Mouse (Mus musculus): ENCODE measurements at regions not wholly inside any gene's neighbourhood (a gene's known extent, or its start where the extent isn't known, plus 50 kb on each side); places are given as distances from the start of the nearest gene placed in this dataset.

GRCm38 (mm10) chr4:29090949-29091348 lies 278.0 kb downstream of the Epha7 start:
- Histone ChIP-seq H3K4me2 (no peak overlapping the region), H3K27ac (ENCODE audit: low read depth, low read length) (no peak overlapping the region), H3K4me3 (ENCODE audit: low read depth, low read length) (no peak overlapping the region), H3K27me3 (replicated peaks; ENCODE audit: control insufficient read depth, insufficient read depth, low read length) (no peaks in the 10 kb centered on the region), H3K9ac (ENCODE audit: low read depth, low read length) (no peak overlapping the region), H3K9me3 (ENCODE audit: control insufficient read depth, low read length) (no peaks in the 10 kb centered on the region), H3K36me3 (ENCODE audit: control insufficient read depth, insufficient read depth, low read length) (no peaks in the 10 kb centered on the region), H3K4me1 (replicated peaks; ENCODE audit: control insufficient read depth, insufficient read depth, low read length) (no peaks in the 10 kb centered on the region)
- no peak for DNase-seq (ENCODE audit: low spot score)
- no peak for ATAC-seq (replicated peaks; ENCODE audit: low FRiP score)
- 37% methylated on average over 4 of the region's 4 CpGs for WGBS

- H3K4me3 ChIP-seq (ENCODE audit: low read depth, low read length): no peak overlapping the region
- H3K4me2 ChIP-seq: no peak overlapping the region
- H3K9ac ChIP-seq (ENCODE audit: low read depth, low read length): no peak overlapping the region
- H3K36me3 ChIP-seq (ENCODE audit: control insufficient read depth, insufficient read depth, low read length): no peaks in the 10 kb centered on the region
- H3K27ac ChIP-seq (ENCODE audit: low read depth, low read length): no peak overlapping the region
- H3K4me1 ChIP-seq (replicated peaks; ENCODE audit: control insufficient read depth, insufficient read depth, low read length): no peaks in the 10 kb centered on the region
- DNase-seq (ENCODE audit: low spot score) (no peak), ATAC-seq (replicated peaks; ENCODE audit: low FRiP score) (no peak)
- 72% methylated on average over 5 of the region's 5 CpGs for WGBS
- no peaks in the 10 kb centered on the region for H3K9me3 ChIP-seq (ENCODE audit: control insufficient read depth, low read length)
- H3K27me3 ChIP-seq (replicated peaks; ENCODE audit: control insufficient read depth, insufficient read depth, low read length): no peaks in the 10 kb centered on the region
These were observed 278.7 kb downstream of the Epha7 start for GRCm38 (mm10) chr4:29091495-29092211.

- ATAC-seq (replicated peaks; ENCODE audit: low FRiP score) (no peak), DNase-seq (ENCODE audit: low spot score) (no peak)
- Histone ChIP-seq H3K9ac (ENCODE audit: low read depth, low read length) (no peak overlapping the region), H3K4me3 (ENCODE audit: low read depth, low read length) (no peak overlapping the region), H3K4me1 (replicated peaks; ENCODE audit: control insufficient read depth, insufficient read depth, low read length) (no peaks in the 10 kb centered on the region), H3K4me2 (no peak overlapping the region), H3K27me3 (replicated peaks; ENCODE audit: control insufficient read depth, insufficient read depth, low read length) (no peaks in the 10 kb centered on the region), H3K27ac (ENCODE audit: low read depth, low read length) (no peak overlapping the region), H3K36me3 (ENCODE audit: control insufficient read depth, insufficient read depth, low read length) (no peaks in the 10 kb centered on the region), H3K9me3 (ENCODE audit: control insufficient read depth, low read length) (no peaks in the 10 kb centered on the region)
- 74% methylated on average over 2 of the region's 2 CpGs for WGBS
These were observed 289.4 kb downstream of the Epha7 start for GRCm38 (mm10) chr4:29102373-29102772.

- Histone ChIP-seq H3K9ac (ENCODE audit: low read depth, low read length) (no peak overlapping the region), H3K4me1 (replicated peaks; ENCODE audit: control insufficient read depth, insufficient read depth, low read length) (no peaks in the 10 kb centered on the region), H3K36me3 (ENCODE audit: control insufficient read depth, insufficient read depth, low read length) (no peaks in the 10 kb centered on the region), H3K4me3 (ENCODE audit: low read depth, low read length) (no peak overlapping the region), H3K27ac (ENCODE audit: low read depth, low read length) (no peak overlapping the region), H3K4me2 (no peak overlapping the region), H3K27me3 (replicated peaks; ENCODE audit: control insufficient read depth, insufficient read depth, low read length) (no peaks in the 10 kb centered on the region), H3K9me3 (ENCODE audit: control insufficient read depth, low read length) (no peaks in the 10 kb centered on the region)
- DNase-seq (ENCODE audit: low spot score): no peak
- no peak for ATAC-seq (replicated peaks; ENCODE audit: low FRiP score)
- 54% methylated on average over 1 of the region's 1 CpGs for WGBS
These were observed 290.5 kb downstream of the Epha7 start for GRCm38 (mm10) chr4:29103414-29103813.

- 74% methylated on average over 2 of the region's 2 CpGs for WGBS
- no peak overlapping the region for H3K27ac ChIP-seq (ENCODE audit: low read depth, low read length)
These were observed 299.6 kb downstream of the Epha7 start for GRCm38 (mm10) chr4:29112552-29112951.

GRCm38 (mm10) chr4:29117025-29117424 lies 304.1 kb downstream of the Epha7 start:
- Histone ChIP-seq H3K36me3 (ENCODE audit: control insufficient read depth, insufficient read depth, low read length) (no peaks in the 10 kb centered on the region), H3K27ac (ENCODE audit: low read depth, low read length) (no peak overlapping the region), H3K4me3 (ENCODE audit: low read depth, low read length) (no peak overlapping the region), H3K4me2 (no peak overlapping the region), H3K4me1 (replicated peaks; ENCODE audit: control insufficient read depth, insufficient read depth, low read length) (no peaks in the 10 kb centered on the region), H3K9ac (ENCODE audit: low read depth, low read length) (no peak overlapping the region), H3K27me3 (replicated peaks; ENCODE audit: control insufficient read depth, insufficient read depth, low read length) (no peaks in the 10 kb centered on the region), H3K9me3 (ENCODE audit: control insufficient read depth, low read length) (no peaks in the 10 kb centered on the region)
- WGBS: 80% methylated on average over 4 of the region's 4 CpGs
- ATAC-seq (replicated peaks; ENCODE audit: low FRiP score) (no peak), DNase-seq (ENCODE audit: low spot score) (no peak)

More at GRCm38 (mm10) chr4:29112552-29112951, 299.6 kb downstream of the Epha7 start:
- Histone ChIP-seq H3K27me3 (replicated peaks; ENCODE audit: control insufficient read depth, insufficient read depth, low read length) (no peaks in the 10 kb centered on the region), H3K4me3 (ENCODE audit: low read depth, low read length) (no peak overlapping the region), H3K4me2 (no peak overlapping the region), H3K36me3 (ENCODE audit: control insufficient read depth, insufficient read depth, low read length) (no peaks in the 10 kb centered on the region), H3K4me1 (replicated peaks; ENCODE audit: control insufficient read depth, insufficient read depth, low read length) (no peaks in the 10 kb centered on the region), H3K9me3 (ENCODE audit: control insufficient read depth, low read length) (no peaks in the 10 kb centered on the region), H3K9ac (ENCODE audit: low read depth, low read length) (no peak overlapping the region)
- no peak for DNase-seq (ENCODE audit: low spot score)
- no peak for ATAC-seq (replicated peaks; ENCODE audit: low FRiP score)

GRCm38 (mm10) chr4:29117926-29118325 lies 305.0 kb downstream of the Epha7 start:
- DNase-seq (ENCODE audit: low spot score): no peak
- no peak overlapping the region for H3K27ac ChIP-seq (ENCODE audit: low read depth, low read length)
- H3K9ac ChIP-seq (ENCODE audit: low read depth, low read length): no peak overlapping the region

GRCm38 (mm10) chr4:29118679-29119479 lies 305.9 kb downstream of the Epha7 start:
- H3K27ac ChIP-seq (ENCODE audit: low read depth, low read length): no peak overlapping the region
- no peak for ATAC-seq (replicated peaks; ENCODE audit: low FRiP score)
- no peaks in the 10 kb centered on the region for H3K4me1 ChIP-seq (replicated peaks; ENCODE audit: control insufficient read depth, insufficient read depth, low read length)
- WGBS: 40% methylated on average over 7 of the region's 7 CpGs
- no peak overlapping the region for H3K4me2 ChIP-seq
- no peaks in the 10 kb centered on the region for H3K36me3 ChIP-seq (ENCODE audit: control insufficient read depth, insufficient read depth, low read length)
- no peak for DNase-seq (ENCODE audit: low spot score)
- H3K9me3 ChIP-seq (ENCODE audit: control insufficient read depth, low read length): no peaks in the 10 kb centered on the region
- no peaks in the 10 kb centered on the region for H3K27me3 ChIP-seq (replicated peaks; ENCODE audit: control insufficient read depth, insufficient read depth, low read length)
- H3K9ac ChIP-seq (ENCODE audit: low read depth, low read length): no peak overlapping the region
- no peak overlapping the region for H3K4me3 ChIP-seq (ENCODE audit: low read depth, low read length)

More at GRCm38 (mm10) chr4:29117926-29118325, 305.0 kb downstream of the Epha7 start:
- Histone ChIP-seq H3K4me1 (replicated peaks; ENCODE audit: control insufficient read depth, insufficient read depth, low read length) (no peaks in the 10 kb centered on the region), H3K27me3 (replicated peaks; ENCODE audit: control insufficient read depth, insufficient read depth, low read length) (no peaks in the 10 kb centered on the region), H3K4me2 (no peak overlapping the region), H3K36me3 (ENCODE audit: control insufficient read depth, insufficient read depth, low read length) (no peaks in the 10 kb centered on the region), H3K9me3 (ENCODE audit: control insufficient read depth, low read length) (no peaks in the 10 kb centered on the region), H3K4me3 (ENCODE audit: low read depth, low read length) (no peak overlapping the region)
- no peak for ATAC-seq (replicated peaks; ENCODE audit: low FRiP score)
- 66% methylated on average over 9 of the region's 9 CpGs for WGBS
